Mouse (Mus musculus): Measurements from ENCODE around the gene Mgst1. TPM values are rescaled to one million over a fixed set of nuclear protein-coding genes. Genes with fewer than 3 reads are reported as not detected.

Mgst1 gene
- polyA plus RNA-seq, 1 experiment from 2014 or later: 50.9 TPM

- Histone ChIP-seq H3K4me1 (replicated peaks; ENCODE audit: control insufficient read depth, insufficient read depth, low read length) (no peaks in the 10 kb centered on the region), H3K9ac (ENCODE audit: low read length) (no peak overlapping the region), H3K4me2 (ENCODE audit: low read depth, low read length, severe bottlenecking) (no peak overlapping the region), H3K9me3 (ENCODE audit: control insufficient read depth, low read length) (no peaks in the 10 kb centered on the region), H3K36me3 (ENCODE audit: control insufficient read depth, insufficient read depth, low read length) (no peaks in the 10 kb centered on the region), H3K27me3 (ENCODE audit: control insufficient read depth, insufficient read depth, low read length) (no peaks in the 10 kb centered on the region), H3K4me3 (ENCODE audit: low read depth, low read length) (no peak overlapping the region), H3K27ac (ENCODE audit: low read depth, low read length) (no peak overlapping the region)
- WGBS: 84% methylated on average over 3 of the region's 3 CpGs
- no peak for ATAC-seq (replicated peaks; ENCODE audit: low FRiP score)
- DNase-seq (ENCODE audit: low spot score): no peak
Measured at GRCm38 (mm10) chr6:138130541-138130940, 9.6 kb upstream of the Mgst1 start.

GRCm38 (mm10) chr6:138140336-138140735, 220 bp downstream of the Mgst1 start:
- Histone ChIP-seq H3K27me3 (ENCODE audit: control insufficient read depth, insufficient read depth, low read length) (no peaks in the 10 kb centered on the region), H3K4me3 (ENCODE audit: low read depth, low read length) (peak overlapping the region; percentile 40), H3K4me2 (ENCODE audit: low read depth, low read length, severe bottlenecking) (peak overlapping the region; percentile 57), H3K9me3 (ENCODE audit: control insufficient read depth, low read length) (no peaks in the 10 kb centered on the region), H3K27ac (ENCODE audit: low read depth, low read length) (no peak overlapping the region), H3K36me3 (ENCODE audit: control insufficient read depth, insufficient read depth, low read length) (no peaks in the 10 kb centered on the region), H3K9ac (ENCODE audit: low read length) (peak overlapping the region; percentile 60), H3K4me1 (replicated peaks; ENCODE audit: control insufficient read depth, insufficient read depth, low read length) (peaks cover 6% of the 10 kb centered on the region; the same call in 1 of the 2 replicates)
- ATAC-seq (replicated peaks; ENCODE audit: low FRiP score): peak; percentile 92
- peak; percentile 84 for DNase-seq (ENCODE audit: low spot score)
- WGBS: 0% methylated on average over 16 of the region's 16 CpGs

- peak; percentile 43; the same call in 1 of the 2 replicates for ATAC-seq (replicated peaks; ENCODE audit: low FRiP score)
- no peak for DNase-seq (ENCODE audit: low spot score)
Measured at GRCm38 (mm10) chr6:138141111-138141592, 1.0 kb downstream of the Mgst1 start.

GRCm38 (mm10) chr6:138142604-138143003, 2.5 kb downstream of the Mgst1 start:
- no peak for DNase-seq (ENCODE audit: low spot score)
- no peak for ATAC-seq (replicated peaks; ENCODE audit: low FRiP score)
- H3K9ac ChIP-seq (ENCODE audit: low read length): no peak overlapping the region

More at GRCm38 (mm10) chr6:138141111-138141592, 1.0 kb downstream of the Mgst1 start:
- no peaks in the 10 kb centered on the region for H3K36me3 ChIP-seq (ENCODE audit: control insufficient read depth, insufficient read depth, low read length)
- H3K4me1 ChIP-seq (replicated peaks; ENCODE audit: control insufficient read depth, insufficient read depth, low read length): peaks cover 6% of the 10 kb centered on the region; the same call in 1 of the 2 replicates
- H3K4me2 ChIP-seq (ENCODE audit: low read depth, low read length, severe bottlenecking): peak overlapping the region; percentile 57; the same call in 1 of the 2 replicates
- WGBS: 69% methylated on average over 4 of the region's 4 CpGs
- H3K9me3 ChIP-seq (ENCODE audit: control insufficient read depth, low read length): no peaks in the 10 kb centered on the region
- no peaks in the 10 kb centered on the region for H3K27me3 ChIP-seq (ENCODE audit: control insufficient read depth, insufficient read depth, low read length)
- no peak overlapping the region for H3K9ac ChIP-seq (ENCODE audit: low read length)
- 0 out of 2 replicates have a peak overlapping the region, but pooled peaks have one; percentile 40 for H3K4me3 ChIP-seq (ENCODE audit: low read depth, low read length)
- H3K27ac ChIP-seq (ENCODE audit: low read depth, low read length): no peak overlapping the region

GRCm38 (mm10) chr6:138143450-138143849, 3.3 kb downstream of the Mgst1 start:
- DNase-seq (ENCODE audit: low spot score): no peak
- no peaks in the 10 kb centered on the region for H3K9me3 ChIP-seq (ENCODE audit: control insufficient read depth, low read length)
- H3K4me3 ChIP-seq (ENCODE audit: low read depth, low read length): no peak overlapping the region
- no peaks in the 10 kb centered on the region for H3K36me3 ChIP-seq (ENCODE audit: control insufficient read depth, insufficient read depth, low read length)
- no peak overlapping the region for H3K27ac ChIP-seq (ENCODE audit: low read depth, low read length)
- H3K9ac ChIP-seq (ENCODE audit: low read length): no peak overlapping the region
- ATAC-seq (replicated peaks; ENCODE audit: low FRiP score): no peak
- H3K4me1 ChIP-seq (replicated peaks; ENCODE audit: control insufficient read depth, insufficient read depth, low read length): peaks cover 6% of the 10 kb centered on the region; the same call in 1 of the 2 replicates
- no peak overlapping the region for H3K4me2 ChIP-seq (ENCODE audit: low read depth, low read length, severe bottlenecking)
- H3K27me3 ChIP-seq (ENCODE audit: control insufficient read depth, insufficient read depth, low read length): no peaks in the 10 kb centered on the region
- 91% methylated on average over 3 of the region's 3 CpGs for WGBS

More at GRCm38 (mm10) chr6:138142604-138143003, 2.5 kb downstream of the Mgst1 start:
- Histone ChIP-seq H3K4me2 (ENCODE audit: low read depth, low read length, severe bottlenecking) (no peak overlapping the region), H3K4me1 (replicated peaks; ENCODE audit: control insufficient read depth, insufficient read depth, low read length) (peaks cover 6% of the 10 kb centered on the region; the same call in 1 of the 2 replicates), H3K9me3 (ENCODE audit: control insufficient read depth, low read length) (no peaks in the 10 kb centered on the region), H3K4me3 (ENCODE audit: low read depth, low read length) (no peak overlapping the region), H3K27me3 (ENCODE audit: control insufficient read depth, insufficient read depth, low read length) (no peaks in the 10 kb centered on the region), H3K27ac (ENCODE audit: low read depth, low read length) (no peak overlapping the region), H3K36me3 (ENCODE audit: control insufficient read depth, insufficient read depth, low read length) (no peaks in the 10 kb centered on the region)
- 91% methylated on average over 7 of the region's 7 CpGs for WGBS

- Histone ChIP-seq H3K9me3 (ENCODE audit: control insufficient read depth, low read length) (no peaks in the 10 kb centered on the region), H3K4me2 (ENCODE audit: low read depth, low read length, severe bottlenecking) (no peak overlapping the region), H3K27ac (ENCODE audit: low read depth, low read length) (no peak overlapping the region), H3K4me3 (ENCODE audit: low read depth, low read length) (no peak overlapping the region), H3K9ac (ENCODE audit: low read length) (no peak overlapping the region), H3K4me1 (replicated peaks; ENCODE audit: control insufficient read depth, insufficient read depth, low read length) (no peaks in the 10 kb centered on the region), H3K27me3 (ENCODE audit: control insufficient read depth, insufficient read depth, low read length) (no peaks in the 10 kb centered on the region), H3K36me3 (ENCODE audit: control insufficient read depth, insufficient read depth, low read length) (no peaks in the 10 kb centered on the region)
- WGBS: 29% methylated on average over 5 of the region's 5 CpGs
- DNase-seq (ENCODE audit: low spot score): peak; percentile 82
- peak; percentile 63; the same call in 1 of the 2 replicates for ATAC-seq (replicated peaks; ENCODE audit: low FRiP score)
Measured at GRCm38 (mm10) chr6:138153111-138153510, 13.0 kb downstream of the Mgst1 start.

- Histone ChIP-seq H3K4me2 (ENCODE audit: low read depth, low read length, severe bottlenecking) (no peak overlapping the region), H3K36me3 (ENCODE audit: control insufficient read depth, insufficient read depth, low read length) (no peaks in the 10 kb centered on the region), H3K27ac (ENCODE audit: low read depth, low read length) (no peak overlapping the region), H3K27me3 (ENCODE audit: control insufficient read depth, insufficient read depth, low read length) (no peaks in the 10 kb centered on the region), H3K4me1 (replicated peaks; ENCODE audit: control insufficient read depth, insufficient read depth, low read length) (no peaks in the 10 kb centered on the region), H3K9ac (ENCODE audit: low read length) (no peak overlapping the region), H3K9me3 (ENCODE audit: control insufficient read depth, low read length) (no peaks in the 10 kb centered on the region), H3K4me3 (ENCODE audit: low read depth, low read length) (no peak overlapping the region)
- ATAC-seq (replicated peaks; ENCODE audit: low FRiP score): 0 out of 2 replicates have a peak, but pooled peaks have one; percentile 62
- peak; percentile 66 for DNase-seq (ENCODE audit: low spot score)
- WGBS: 79% methylated on average over 7 of the region's 7 CpGs
Measured at GRCm38 (mm10) chr6:138163920-138164319, 23.8 kb downstream of the Mgst1 start.

GRCm38 (mm10) chr6:138171480-138172224, 31.5 kb downstream of the Mgst1 start:
- Histone ChIP-seq H3K9ac (ENCODE audit: low read length) (no peak overlapping the region), H3K36me3 (ENCODE audit: control insufficient read depth, insufficient read depth, low read length) (no peaks in the 10 kb centered on the region)
- WGBS: 71% methylated on average over 15 of the region's 15 CpGs

More at GRCm38 (mm10) chr6:138171480-138172224, 31.5 kb downstream of the Mgst1 start:
- no peak overlapping the region for H3K27ac ChIP-seq (ENCODE audit: low read depth, low read length)
- no peaks in the 10 kb centered on the region for H3K27me3 ChIP-seq (ENCODE audit: control insufficient read depth, insufficient read depth, low read length)
- no peaks in the 10 kb centered on the region for H3K9me3 ChIP-seq (ENCODE audit: control insufficient read depth, low read length)
- DNase-seq (ENCODE audit: low spot score) (peak; percentile 55), ATAC-seq (replicated peaks; ENCODE audit: low FRiP score) (peak; percentile 83)
- no peaks in the 10 kb centered on the region for H3K4me1 ChIP-seq (replicated peaks; ENCODE audit: control insufficient read depth, insufficient read depth, low read length)
- no peak overlapping the region for H3K4me2 ChIP-seq (ENCODE audit: low read depth, low read length, severe bottlenecking)
- no peak overlapping the region for H3K4me3 ChIP-seq (ENCODE audit: low read depth, low read length)
